Mouse (Mus musculus) heart, embryonic 14.5 days (tissue): ENCODE data around the gene Dis3l2. TPM values are rescaled to one million over a fixed set of nuclear protein-coding genes. Genes with fewer than 3 reads are reported as not detected.

Source experiments
- ATAC-seq: fragments of 200-750 bp; cut with Nextera tagmentation; 2 replicates; pipeline ENCODE4 v1.8.0; 2017; ENCODE audit warnings: low read depth, moderate TSS enrichment; ENCODE audit not compliant: insufficient number of reproducible peaks, insufficient read depth, low FRiP score
- H3K27ac ChIP-seq, 2 experiments: fragments of 200-500 bp in 1 of 2; fragments of 300-500 bp in 1 of 2; sonication (generic) in 1 of 2; replicated peaks in 1 of 2; 2 replicates each; pipeline ENCODE4 v1.5.1; 2012 to 2014; ENCODE audit warnings: low read depth in 2 of 2, low read length in 2 of 2, control low read depth in 1 of 2, mild to moderate bottlenecking in 1 of 2, mixed read lengths in 1 of 2; ENCODE audit not compliant: control insufficient read depth in 1 of 2, insufficient read depth in 1 of 2
- H3K27me3 ChIP-seq: fragments of 300-500 bp; sonication (generic); 2 replicates; pipeline ENCODE4 v1.6.1; 2014; ENCODE audit warnings: mild to moderate bottlenecking, low read length, control low read depth; ENCODE audit not compliant: control insufficient read depth, insufficient read depth
- H3K36me3 ChIP-seq: fragments of 300-500 bp; sonication (generic); 2 replicates; pipeline ENCODE4 v1.6.1; 2014; ENCODE audit warnings: mild to moderate bottlenecking, control low read depth, low read length, mixed read lengths; ENCODE audit not compliant: control insufficient read depth, insufficient read depth
- H3K4me1 ChIP-seq, 2 experiments: fragments of 200-500 bp in 1 of 2; fragments of 300-500 bp in 1 of 2; sonication (generic) in 1 of 2; 2 replicates each; pipeline ENCODE4 v1.6.1; 2012 to 2014; ENCODE audit warnings: low read length in 2 of 2, control low read depth in 1 of 2, mixed read lengths in 1 of 2; ENCODE audit not compliant: control insufficient read depth in 2 of 2, insufficient read depth in 2 of 2
- H3K4me2 ChIP-seq: fragments of 300-500 bp; sonication (generic); 2 replicates; pipeline ENCODE4 v1.6.1; 2014; ENCODE audit warnings: mild to moderate bottlenecking, low read length
- H3K4me3 ChIP-seq, 2 experiments: fragments of 200-500 bp in 1 of 2; fragments of 300-500 bp in 1 of 2; sonication (generic) in 1 of 2; 2 replicates each; pipeline ENCODE4 v1.5.1; 2012 to 2014; ENCODE audit warnings: low read length in 2 of 2, mild to moderate bottlenecking in 2 of 2, control low read depth in 1 of 2, low read depth in 1 of 2, moderate library complexity in 1 of 2; ENCODE audit not compliant: control insufficient read depth in 1 of 2, insufficient read depth in 1 of 2
- H3K9ac ChIP-seq: fragments of 300-500 bp; sonication (generic); 2 replicates; pipeline ENCODE4 v1.6.1; 2014; ENCODE audit warnings: mild to moderate bottlenecking, low read length
- H3K9me3 ChIP-seq: fragments of 300-500 bp; sonication (generic); 2 replicates; pipeline ENCODE4 v1.6.1; 2016; ENCODE audit warnings: low read length, control low read depth; ENCODE audit not compliant: control insufficient read depth
- WGBS: fragments of 180-500 bp; shearing (Covaris S2); extraction: QIAGEN DNeasy Blood & Tissue Kit; methylation state at CpG from one replicate; pipeline ENCODE4 v1.1.7; 2014; 5-methylcytosine and 5-hydroxymethylcytosine counted together
- polyA plus RNA-seq: library from polyadenylated mRNA; unstranded; fragments of >200 nt; fragmentation: Nextera tagmentation; extraction: Ambion mirVana; gene quantifications from 2 replicates; pipeline ENCODE4 v1.2.1, GENCODE M21; 2014

Gene Dis3l2
- polyA plus RNA-seq, 1 experiment from 2014 or later: 16.3 TPM

DNA sequence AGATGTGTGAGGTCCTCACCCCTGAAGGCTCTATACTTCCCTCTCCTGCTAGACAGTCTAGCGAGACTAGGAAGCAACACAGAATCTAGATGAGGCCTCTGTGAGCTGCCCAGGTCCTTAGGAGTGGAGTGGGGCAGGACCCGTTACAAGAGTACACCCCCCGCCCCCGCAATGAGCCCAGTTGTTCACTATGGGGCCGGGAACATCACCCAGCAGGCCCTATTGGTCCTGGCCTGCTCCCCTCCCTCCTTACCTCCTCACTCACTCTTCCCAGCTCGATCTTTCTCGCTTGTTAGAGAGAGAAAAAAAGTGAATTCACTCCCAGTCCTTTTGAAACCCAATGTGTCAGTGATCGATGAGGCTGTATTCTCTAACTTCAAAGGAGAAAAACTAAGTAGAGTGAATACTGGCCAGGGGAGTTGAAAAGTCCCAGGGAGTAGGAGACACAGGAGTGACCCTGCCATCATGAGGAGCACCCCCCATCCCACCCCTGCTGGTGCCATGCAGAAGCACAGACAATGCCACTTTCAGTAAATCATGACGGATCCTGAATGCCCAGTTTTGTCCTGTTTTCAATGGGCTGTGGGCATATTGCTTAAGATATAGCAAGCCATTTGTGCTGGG, 299.0 kb downstream of the Dis3l2 start:
- Histone ChIP-seq H3K36me3 (no peaks in the 10 kb centered on the region), H3K9ac (no peak overlapping the region), H3K4me1 (peaks cover 0 to 3% of the 10 kb centered on the region in 2 experiments; a peak in 1 of 4 replicates), H3K9me3 (no peaks in the 10 kb centered on the region), H3K4me3 (no peak overlapping the region), H3K27ac (no peak overlapping the region), H3K4me2 (no peak overlapping the region), H3K27me3 (no peaks in the 10 kb centered on the region)
- WGBS: 61% methylated on average over 9 of the region's 9 CpGs
- no peak for ATAC-seq

DNA sequence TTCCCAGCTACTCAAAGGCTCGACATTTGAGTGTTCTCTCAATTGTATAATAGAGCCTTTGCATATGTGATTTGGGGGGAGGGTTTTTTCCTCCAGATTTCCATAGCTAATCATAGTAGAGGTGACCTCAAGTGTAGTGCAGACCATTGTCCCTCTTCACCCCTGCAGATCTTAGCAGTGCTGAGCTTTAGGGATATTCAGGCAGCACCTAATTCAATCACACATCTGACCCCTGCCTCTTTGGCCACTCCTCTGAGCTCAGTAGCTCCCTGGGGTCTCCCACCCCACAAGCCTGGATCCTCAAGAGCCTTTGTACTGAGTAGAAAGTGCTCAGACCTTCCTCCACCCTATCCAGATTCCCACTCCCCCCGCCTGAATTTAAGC, 299.6 kb downstream of the Dis3l2 start:
- Histone ChIP-seq H3K4me3 (no peak overlapping the region), H3K27ac (no peak overlapping the region), H3K4me2 (no peak overlapping the region), H3K9me3 (no peaks in the 10 kb centered on the region), H3K27me3 (no peaks in the 10 kb centered on the region), H3K9ac (no peak overlapping the region), H3K4me1 (peaks cover 0 to 3% of the 10 kb centered on the region in 2 experiments; a peak in 1 of 4 replicates), H3K36me3 (no peaks in the 10 kb centered on the region)
- WGBS: 70% methylated on average over 2 of the region's 2 CpGs
- no peak for ATAC-seq

DNA sequence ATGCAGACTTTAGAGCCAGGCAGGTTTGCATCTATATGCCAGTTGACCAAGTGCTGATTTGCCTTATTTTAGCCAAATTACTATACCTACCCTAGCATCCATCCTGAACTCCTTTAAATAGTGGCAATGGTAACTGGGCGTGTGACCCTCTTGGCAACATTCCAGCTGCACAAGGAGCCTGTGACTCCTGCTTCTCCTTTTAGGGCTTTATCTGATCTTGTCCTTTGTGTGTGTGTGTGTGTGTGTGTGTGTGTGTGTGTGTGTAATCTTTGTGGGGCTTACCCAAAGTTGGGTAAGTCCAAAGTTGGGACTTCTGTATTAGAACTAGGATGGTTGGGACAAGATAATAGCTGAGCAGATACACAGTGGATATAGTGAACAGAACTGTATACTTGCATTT, 302.8 kb downstream of the Dis3l2 start:
- peaks cover 0 to 3% of the 10 kb centered on the region in 2 experiments; a peak in 1 of 4 replicates for H3K4me1 ChIP-seq
- H3K27ac ChIP-seq: no peak overlapping the region
- H3K27me3 ChIP-seq: no peaks in the 10 kb centered on the region
- H3K4me2 ChIP-seq: no peak overlapping the region
- no peak overlapping the region for H3K9ac ChIP-seq
- ATAC-seq: no peak
- H3K4me3 ChIP-seq: no peak overlapping the region
- 52% methylated on average over 1 of the region's 1 CpGs for WGBS
- H3K36me3 ChIP-seq: no peaks in the 10 kb centered on the region
- no peaks in the 10 kb centered on the region for H3K9me3 ChIP-seq

DNA sequence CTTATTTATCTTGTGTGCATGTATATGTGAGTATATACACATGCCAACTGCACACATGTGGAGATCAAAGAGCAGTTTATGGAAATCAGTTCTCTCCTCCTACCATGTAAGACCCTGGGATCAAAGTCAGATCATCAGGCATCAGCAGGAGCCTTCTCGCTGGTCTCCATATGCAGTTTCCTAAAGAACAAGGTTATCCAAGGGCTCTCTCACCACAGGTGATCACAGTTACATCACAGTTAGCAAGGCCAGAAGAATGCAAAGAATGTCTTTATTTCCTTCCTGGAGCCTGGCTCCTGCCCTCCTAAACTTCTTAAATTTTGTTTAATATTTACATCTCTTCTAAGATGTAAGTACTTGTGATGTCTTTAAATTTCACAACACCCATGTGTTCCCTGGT, 304.6 kb downstream of the Dis3l2 start:
- no peak overlapping the region for H3K27ac ChIP-seq
- 20% methylated on average over 1 of the region's 1 CpGs for WGBS
- H3K27me3 ChIP-seq: no peaks in the 10 kb centered on the region
- H3K36me3 ChIP-seq: no peaks in the 10 kb centered on the region
- no peaks in the 10 kb centered on the region for H3K9me3 ChIP-seq
- no peak overlapping the region for H3K4me3 ChIP-seq
- H3K9ac ChIP-seq: no peak overlapping the region
- peaks cover 0 to 3% of the 10 kb centered on the region in 2 experiments; a peak in 2 of 4 replicates for H3K4me1 ChIP-seq
- ATAC-seq: no peak
- H3K4me2 ChIP-seq: no peak overlapping the region

DNA sequence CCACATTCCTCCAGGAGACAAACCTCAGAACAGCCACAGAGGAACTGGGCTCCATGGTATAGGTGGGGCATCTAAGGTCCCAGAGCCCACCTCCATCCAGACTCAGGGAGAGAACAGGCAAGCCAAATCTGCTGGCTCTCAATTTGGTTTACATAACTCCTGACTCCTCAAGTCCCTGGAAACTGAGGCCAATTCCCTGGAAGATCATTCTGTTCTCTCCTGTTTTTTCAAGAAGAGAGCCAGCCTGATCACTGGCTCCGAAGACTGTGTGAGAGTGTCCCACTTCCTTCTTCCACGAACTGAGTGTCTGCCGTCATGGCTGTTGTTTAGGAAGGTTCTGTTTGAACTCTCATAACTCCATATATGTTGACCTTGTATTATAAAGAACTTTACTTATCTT, 305.5 kb downstream of the Dis3l2 start:
- Histone ChIP-seq H3K4me3 (no peak overlapping the region), H3K27me3 (no peaks in the 10 kb centered on the region), H3K4me2 (no peak overlapping the region), H3K4me1 (peaks cover 0 to 3% of the 10 kb centered on the region in 2 experiments; a peak in 2 of 4 replicates), H3K9me3 (no peaks in the 10 kb centered on the region), H3K27ac (no peak overlapping the region), H3K9ac (no peak overlapping the region), H3K36me3 (no peaks in the 10 kb centered on the region)
- WGBS: 80% methylated on average over 3 of the region's 3 CpGs
- ATAC-seq: no peak

DNA sequence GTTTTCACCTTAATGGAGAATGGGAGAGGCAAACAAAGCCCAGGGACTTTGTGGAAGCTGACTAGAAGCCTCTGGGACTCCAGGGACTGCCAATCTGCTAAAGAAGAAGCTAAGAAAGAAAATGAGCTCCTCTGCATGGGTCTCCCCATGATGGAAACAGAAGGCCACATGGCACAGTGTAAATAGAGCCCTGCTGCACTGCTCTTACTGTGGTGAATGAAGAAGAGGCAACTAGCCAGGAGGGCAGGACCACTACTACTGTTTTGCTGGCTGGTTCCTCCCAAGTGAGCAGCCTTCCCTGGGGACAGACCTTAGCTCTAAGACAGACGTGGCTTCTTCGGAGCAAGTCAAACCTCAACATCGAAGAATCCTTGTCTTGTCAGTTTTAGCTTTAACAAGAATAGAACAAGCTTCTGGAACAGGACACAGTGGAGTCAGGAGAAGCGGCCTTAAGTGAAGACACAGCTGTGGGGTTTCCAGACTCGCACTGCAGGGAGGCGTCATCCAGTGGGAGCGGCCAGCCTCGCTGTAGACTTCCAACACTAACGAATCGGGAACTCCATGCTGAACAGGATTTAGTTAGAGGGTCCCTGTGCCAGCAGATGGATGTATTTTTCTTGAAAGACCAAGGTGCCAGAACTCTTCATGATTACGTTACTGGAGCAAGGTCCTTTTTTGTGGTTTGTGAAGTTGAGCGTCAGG, 307.2 kb downstream of the Dis3l2 start:
- ATAC-seq: no peak
- H3K4me3 ChIP-seq: no peak overlapping the region
- no peaks in the 10 kb centered on the region for H3K36me3 ChIP-seq
- H3K4me1 ChIP-seq: peaks cover 0 to 3% of the 10 kb centered on the region in 2 experiments; a peak in 2 of 4 replicates
- H3K27ac ChIP-seq: no peak overlapping the region
- H3K9me3 ChIP-seq: no peaks in the 10 kb centered on the region
- H3K4me2 ChIP-seq: no peak overlapping the region
- no peak overlapping the region for H3K9ac ChIP-seq
- WGBS: 67% methylated on average over 12 of the region's 12 CpGs
- no peaks in the 10 kb centered on the region for H3K27me3 ChIP-seq

DNA sequence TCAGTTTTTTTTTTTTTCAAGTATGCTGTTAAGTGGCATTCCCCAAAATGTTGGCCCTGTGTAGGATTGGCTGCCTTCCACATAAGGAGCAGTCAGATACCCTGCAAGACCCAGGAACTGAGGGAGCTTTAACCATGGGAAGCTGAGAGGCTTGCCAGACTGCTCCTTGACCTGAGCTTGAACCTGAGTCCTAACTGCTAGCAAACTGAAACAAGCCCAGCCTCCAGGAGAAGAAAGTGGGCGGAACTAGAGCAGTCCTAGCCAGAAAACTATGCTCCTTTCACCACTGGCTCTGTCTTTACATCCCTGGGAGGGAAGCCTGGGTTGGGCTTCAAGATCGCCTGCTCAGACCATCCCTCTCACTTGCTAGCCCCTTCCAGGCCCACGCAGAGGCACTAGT, 308.1 kb downstream of the Dis3l2 start:
- Histone ChIP-seq H3K9me3 (no peaks in the 10 kb centered on the region), H3K4me1 (no peaks in the 10 kb centered on the region; a peak in 1 of 4 replicates), H3K27me3 (no peaks in the 10 kb centered on the region), H3K9ac (no peak overlapping the region), H3K4me2 (no peak overlapping the region), H3K4me3 (no peak overlapping the region), H3K27ac (no peak overlapping the region), H3K36me3 (no peaks in the 10 kb centered on the region)
- no peak for ATAC-seq
- WGBS: 70% methylated on average over 3 of the region's 3 CpGs
